Mouse (Mus musculus) megakaryocyte, embryonic 14.5 days (primary cell): ENCODE data around the gene Hrk.

Experiments used
- FLI1 ChIP-seq: IDR thresholded peaks from 2 replicates; pipeline ENCODE4 v1.6.1; 2012; ENCODE audit warnings: low read length, inconsistent platforms, mixed read lengths
- GATA1 ChIP-seq: IDR thresholded peaks from 3 replicates; pipeline ENCODE4 v1.6.1; 2012; ENCODE audit warnings: mixed read lengths, low read length, inconsistent platforms, borderline replicate concordance

GRCm38 (mm10) chr5:118171665-118172064 is 7.2 kb downstream of the Hrk start:
- TF ChIP-seq GATA1 (no peak), FLI1 (no peak)
